Mouse (Mus musculus): Measurements from ENCODE around the gene Usp29. TPM values are rescaled to one million over a fixed set of nuclear protein-coding genes. Genes with fewer than 3 reads are reported as not detected.

Usp29 gene
- total and polyA plus RNA-seq, 3 experiments: not detected

- H3K79me2 ChIP-seq (replicated peaks; ENCODE audit: control insufficient read depth, extremely low read depth, insufficient read depth, poor library complexity, severe bottlenecking): no peaks in the 10 kb centered on the region
- TF ChIP-seq SIN3A (IDR thresholded peaks at IDR 0.05; ENCODE audit: low read length) (no peak), MEF2A (IDR thresholded peaks at IDR 0.05; ENCODE audit: borderline replicate concordance, low read depth, low read length) (no peak), JUND (conservative IDR thresholded peaks at IDR 0.05; ENCODE audit: low read depth, low read length) (no peak), IRF4 (IDR thresholded peaks at IDR 0.05; ENCODE audit: low read depth, low read length) (no peak), BHLHE40 (IDR thresholded peaks at IDR 0.05; ENCODE audit: low read depth, low read length) (no peak), TCF12 (IDR thresholded peaks at IDR 0.05; ENCODE audit: low read depth, low read length) (no peak), GABPA (IDR thresholded peaks at IDR 0.05; ENCODE audit: insufficient replicate concordance, low read depth, low read length) (no peak), POLR2AphosphoS2 (IDR thresholded peaks at IDR 0.05; ENCODE audit: low read depth, low read length) (no peak), CTCF (conservative IDR thresholded peaks at IDR 0.05 in 1 of 2, IDR thresholded peaks at IDR 0.05 in 1 of 2; ENCODE audit: low read depth in 2 of 2, low read length in 2 of 2) (no peak), ZKSCAN1 (IDR thresholded peaks at IDR 0.05; ENCODE audit: borderline replicate concordance, low read depth, low read length) (no peak), USF1 (IDR thresholded peaks at IDR 0.05; ENCODE audit: low read depth, low read length) (no peak), ELF1 (IDR thresholded peaks at IDR 0.05; ENCODE audit: low read depth, low read length) (no peak), KAT2A (IDR thresholded peaks at IDR 0.05; ENCODE audit: insufficient replicate concordance, low read length) (no peak), JUN (IDR thresholded peaks at IDR 0.05; ENCODE audit: insufficient read depth, low read depth, low read length) (no peak), RAD21 (IDR thresholded peaks at IDR 0.05; ENCODE audit: low read depth, low read length) (no peak), MAFK (IDR thresholded peaks at IDR 0.05; ENCODE audit: insufficient replicate concordance, low read length) (no peak), ZMIZ1 (IDR thresholded peaks at IDR 0.05; ENCODE audit: low read depth, low read length) (no peak), EP300 (IDR thresholded peaks at IDR 0.05; ENCODE audit: low read length) (no peak), MAX (IDR thresholded peaks at IDR 0.05; ENCODE audit: low read length) (no peak)
- no peak overlapping the region for H3K27ac ChIP-seq (ENCODE audit: insufficient read depth, low read depth)
Observed at GRCm38 (mm10) chr7:6777107-6777506, 46.7 kb downstream of the Usp29 start.

GRCm38 (mm10) chr7:6777689-6778088 lies 47.3 kb downstream of the Usp29 start:
- no peak for DNase-seq (ENCODE audit: extremely low read depth)
- H3K79me2 ChIP-seq (replicated peaks; ENCODE audit: control insufficient read depth, extremely low read depth, insufficient read depth, poor library complexity, severe bottlenecking): no peaks in the 10 kb centered on the region
- no peak overlapping the region for H3K4me2 ChIP-seq (ENCODE audit: insufficient read depth, low read depth, poor library complexity, severe bottlenecking)
- no peak overlapping the region for H3K27ac ChIP-seq (ENCODE audit: insufficient read depth, low read depth)
- in situ Hi-C loops (cut with MboI; ENCODE audit: low pct_ligation_motif_present, low pct_unique_long_range_greater_than_20kb, low sequenced_read_pairs) (no loop called here), dilution Hi-C loops (cut with MboI; ENCODE audit: extremely low pct_ligation_motif_present, extremely low pct_unique_long_range_greater_than_20kb, low sequenced_read_pairs) (no loop called here)
- peaks cover 65% of the 10 kb centered on the region for H3K9me3 ChIP-seq (replicated peaks; ENCODE audit: low read length)
- no peaks in the 10 kb centered on the region for H3K27me3 ChIP-seq (replicated peaks)
- no peak overlapping the region for H3K9ac ChIP-seq (ENCODE audit: insufficient read depth, low read depth)
- no peaks in the 10 kb centered on the region for H3K4me1 ChIP-seq (ENCODE audit: control insufficient read depth in 1 of 2, insufficient read depth in 2 of 2)
- no peak overlapping the region for H3K4me3 ChIP-seq (replicated peaks in 1 of 3; ENCODE audit: low read depth in 2 of 3, low read length in 2 of 3, poor library complexity in 1 of 3)
- TF ChIP-seq ELF1 (IDR thresholded peaks at IDR 0.05; ENCODE audit: low read depth, low read length): no peak
- no peak for TF ChIP-seq CTCF (conservative IDR thresholded peaks at IDR 0.05 in 1 of 2, IDR thresholded peaks at IDR 0.05 in 1 of 2; ENCODE audit: low read depth in 2 of 2, low read length in 2 of 2)
- TF ChIP-seq NRF1 (IDR thresholded peaks at IDR 0.05; ENCODE audit: low read depth, low read length): no peak
- TF ChIP-seq ZNF384 (IDR thresholded peaks at IDR 0.05; ENCODE audit: low read depth, low read length): no peak
- no peak for TF ChIP-seq MXI1 (IDR thresholded peaks at IDR 0.05; ENCODE audit: low read depth, low read length)
- TF ChIP-seq KAT2A (IDR thresholded peaks at IDR 0.05; ENCODE audit: insufficient replicate concordance, low read length): no peak
- TF ChIP-seq USF2 (conservative IDR thresholded peaks at IDR 0.05; ENCODE audit: low read depth, low read length): no peak
- no peak for TF ChIP-seq JUND (conservative IDR thresholded peaks at IDR 0.05; ENCODE audit: low read depth, low read length)
- TF ChIP-seq RAD21 (IDR thresholded peaks at IDR 0.05; ENCODE audit: low read depth, low read length): no peak
- TF ChIP-seq MAX (IDR thresholded peaks at IDR 0.05; ENCODE audit: low read length): no peak
- TF ChIP-seq NELFE (IDR thresholded peaks at IDR 0.05; ENCODE audit: low read depth, low read length): no peak
- no peaks in the 10 kb centered on the region for H3K36me3 ChIP-seq (replicated peaks in 1 of 2; ENCODE audit: control insufficient read depth in 1 of 2, insufficient read depth in 1 of 2, low read length in 1 of 2)

More at GRCm38 (mm10) chr7:6777107-6777506, 46.7 kb downstream of the Usp29 start:
- Histone ChIP-seq H3K4me2 (ENCODE audit: insufficient read depth, low read depth, poor library complexity, severe bottlenecking) (no peak overlapping the region), H3K4me1 (ENCODE audit: control insufficient read depth in 1 of 2, insufficient read depth in 2 of 2) (no peaks in the 10 kb centered on the region), H3K9ac (ENCODE audit: insufficient read depth, low read depth) (no peak overlapping the region), H3K36me3 (replicated peaks in 1 of 2; ENCODE audit: control insufficient read depth in 1 of 2, insufficient read depth in 1 of 2, low read length in 1 of 2) (no peaks in the 10 kb centered on the region), H3K9me3 (replicated peaks; ENCODE audit: low read length) (peaks cover 65% of the 10 kb centered on the region), H3K4me3 (replicated peaks in 1 of 3; ENCODE audit: low read depth in 2 of 3, low read length in 2 of 3, poor library complexity in 1 of 3) (no peak overlapping the region), H3K27me3 (replicated peaks) (no peaks in the 10 kb centered on the region)
- dilution Hi-C loops (cut with MboI; ENCODE audit: extremely low pct_ligation_motif_present, extremely low pct_unique_long_range_greater_than_20kb, low sequenced_read_pairs) (no loop called here), in situ Hi-C loops (cut with MboI; ENCODE audit: low pct_ligation_motif_present, low pct_unique_long_range_greater_than_20kb, low sequenced_read_pairs) (no loop called here)
- no peak for DNase-seq (ENCODE audit: extremely low read depth)

Measured in CH12.LX (cell line).